Mouse (Mus musculus) CD4-positive, CD25-positive, alpha-beta regulatory T cell, adult 4 months (primary cell): ENCODE results near the gene Iqcf3. TPM values are rescaled to one million over a fixed set of nuclear protein-coding genes. Genes with fewer than 3 reads are reported as not detected.
A peak's percentile ranks its signal among the peaks of the same experiment; 100 is the strongest.
"Not testable (repeated sequence)": the region's sequence is repeated elsewhere in the genome, so short reads cannot be mapped to it uniquely, and the experiment has no call there.

Experiments
- ATAC-seq: one replicate; pipeline ENCODE4 v1.8.0; 2017
- polyA plus RNA-seq, 2 experiments: library from polyadenylated mRNA; unstranded; fragments of 100-300 nt; shearing (Covaris generic); gene quantifications; one replicate each; pipeline ENCODE4 v1.2.1; 2017

Gene Iqcf3
- polyA plus RNA-seq, 2 experiments from 2014 or later: not detected

DNA sequence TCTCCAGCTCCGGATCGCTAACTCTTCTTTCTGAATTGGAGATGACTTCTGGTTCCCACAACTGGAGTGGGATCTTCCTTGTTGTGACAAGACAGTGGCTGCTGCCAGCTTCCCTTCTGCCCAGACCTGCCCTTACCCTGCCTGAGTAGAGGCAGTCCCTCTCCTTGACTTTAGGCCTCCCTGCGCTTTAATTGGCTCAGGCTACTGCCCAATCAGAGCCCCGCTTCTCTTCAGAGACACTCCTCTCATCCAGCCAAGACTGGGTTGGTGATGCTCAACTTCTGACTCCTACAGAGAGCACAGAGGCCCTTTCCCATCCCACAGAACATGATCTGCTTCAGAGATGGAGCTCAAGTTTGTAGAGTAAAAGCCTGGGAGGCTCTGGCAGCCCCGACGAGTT, 57.2 kb downstream of the Iqcf3 start:
- ATAC-seq: no peak

- no peak for ATAC-seq
Measured at GRCm38 (mm10) chr9:106501846-106502245, 59.6 kb downstream of the Iqcf3 start.

DNA sequence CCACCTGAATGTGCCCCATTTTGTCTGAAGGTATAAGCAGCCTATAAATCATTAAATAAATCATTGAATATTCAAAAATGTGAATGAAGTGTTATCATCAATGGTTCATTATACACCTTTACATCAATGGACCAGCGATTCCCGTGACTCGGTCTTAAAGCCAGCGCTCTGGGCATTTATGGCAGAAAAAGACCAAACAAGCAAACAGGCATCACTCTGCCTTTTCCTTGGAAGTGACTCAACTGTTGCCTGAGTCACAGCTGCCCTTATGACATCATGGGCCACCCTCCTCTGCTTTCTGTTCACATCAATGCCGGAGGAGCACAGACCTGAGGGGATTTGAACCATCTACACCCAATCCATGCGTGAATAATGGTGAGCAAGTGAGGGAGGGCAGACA, 61.8 kb downstream of the Iqcf3 start, which contains the start of gene Iqcf1:
Gene Iqcf1 (plus strand): TSS at position 301 of the 400 bp plus-strand sequence.
- no peak for ATAC-seq

DNA sequence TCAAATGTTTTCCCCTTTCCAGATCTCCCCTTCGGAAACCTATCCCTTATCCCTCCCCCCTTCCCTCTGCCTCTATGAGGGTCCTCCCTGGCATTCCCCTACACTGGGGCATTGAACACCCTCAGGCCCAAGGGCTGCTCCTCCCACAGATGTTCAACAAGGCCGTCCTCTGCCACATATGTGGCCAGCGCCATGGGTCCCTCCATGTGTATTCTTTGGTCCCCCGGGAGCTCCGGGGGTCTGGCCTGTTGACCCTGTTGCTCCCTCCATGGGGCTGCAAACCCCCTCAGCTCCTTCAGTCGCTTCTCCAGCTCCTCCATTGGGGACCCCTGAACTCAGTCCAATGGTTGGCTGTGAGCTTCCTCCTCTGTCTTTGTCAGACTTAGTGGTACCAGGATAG, 73.8 kb downstream of the Iqcf3 start:
- not testable (repeated sequence) for ATAC-seq

- no peak for ATAC-seq
Measured at GRCm38 (mm10) chr9:106485076-106485475, 76.4 kb downstream of the Iqcf3 start.

DNA sequence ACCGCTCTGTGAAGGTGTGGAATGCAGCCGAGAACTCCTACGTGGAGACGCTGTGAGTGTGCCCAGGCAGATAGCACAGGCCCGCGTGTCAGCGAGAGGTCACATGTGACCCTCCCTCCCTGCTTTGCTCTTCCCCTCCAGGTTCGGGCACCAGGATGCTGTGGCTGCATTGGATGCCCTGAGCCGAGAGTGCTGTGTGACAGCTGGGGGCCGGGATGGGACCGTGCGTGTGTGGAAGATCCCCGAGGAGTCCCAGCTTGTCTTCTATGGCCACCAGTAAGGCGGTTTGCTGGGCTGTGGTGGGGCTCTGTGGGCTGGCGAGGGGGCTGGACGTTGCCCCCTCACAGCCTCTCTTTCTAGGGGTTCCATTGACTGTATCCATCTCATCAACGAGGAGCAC, 77.8 kb downstream of the Iqcf3 start:
- ATAC-seq: no peak

- no peak for ATAC-seq
Measured at GRCm38 (mm10) chr9:106483136-106483535, 78.3 kb downstream of the Iqcf3 start.

- no peak for ATAC-seq
Measured at GRCm38 (mm10) chr9:106482578-106483115, 78.8 kb downstream of the Iqcf3 start.

DNA sequence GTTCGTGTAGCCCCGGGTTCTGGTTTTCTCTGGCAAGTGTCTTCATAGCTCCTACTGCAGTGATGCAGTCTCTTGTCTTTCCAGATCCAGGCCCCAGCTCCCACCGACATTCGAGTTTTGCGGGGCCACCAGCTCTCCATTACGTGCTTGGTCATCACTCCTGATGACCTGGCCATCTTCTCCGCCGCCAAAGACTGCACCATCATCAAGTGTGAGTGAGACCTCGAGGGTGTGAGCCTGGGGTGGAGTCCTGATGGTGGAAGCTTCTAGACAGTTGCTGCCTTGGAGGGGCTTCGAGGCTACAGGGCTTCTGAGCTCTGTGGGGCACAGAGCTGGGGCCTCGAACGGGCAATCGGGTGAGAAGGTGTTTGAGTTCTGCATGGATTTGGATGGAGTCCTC, 79.8 kb downstream of the Iqcf3 start:
- no peak for ATAC-seq

DNA sequence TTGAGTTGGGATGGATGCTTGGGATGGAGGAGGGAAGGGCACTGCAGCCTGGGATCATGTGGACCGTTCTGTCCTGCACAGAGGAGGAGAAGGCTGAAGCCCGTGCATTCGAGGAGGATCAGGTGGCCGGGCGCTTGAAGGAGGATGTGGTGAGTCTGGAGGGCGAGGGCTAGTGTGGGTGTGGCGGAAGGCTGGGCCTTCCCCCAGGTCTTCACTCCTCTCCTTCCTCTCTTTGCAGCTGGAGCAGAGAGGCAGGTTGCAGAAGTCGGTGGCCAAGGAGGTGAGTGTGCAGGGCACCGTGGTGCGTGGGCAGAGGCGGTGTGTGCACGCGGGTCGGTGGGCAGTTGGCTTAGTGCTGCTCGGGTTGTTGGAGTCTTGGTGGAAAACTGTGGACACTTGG, 80.4 kb downstream of the Iqcf3 start:
- no peak for ATAC-seq

DNA sequence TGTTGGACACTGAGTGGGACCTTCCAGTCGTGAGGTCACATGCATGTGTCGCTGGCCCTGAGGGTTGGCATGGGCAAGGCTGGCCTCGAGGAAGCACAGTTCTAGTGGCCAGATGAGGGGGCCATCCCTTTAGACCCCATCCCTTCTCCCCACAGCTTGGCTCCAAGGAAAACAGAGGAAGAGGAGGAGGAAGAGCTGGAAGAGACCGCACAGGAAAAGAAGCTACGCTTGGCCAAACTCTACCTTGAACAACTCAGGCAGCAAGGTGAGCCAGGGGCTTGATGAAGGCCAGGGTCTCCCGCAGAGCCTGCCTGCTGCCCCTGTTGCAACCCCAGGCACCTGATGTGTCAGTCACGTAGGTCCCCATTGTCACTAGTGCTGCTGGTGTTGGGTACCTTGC, 80.9 kb downstream of the Iqcf3 start:
- no peak for ATAC-seq

GRCm38 (mm10) chr9:106478101-106478500, 83.3 kb downstream of the Iqcf3 start:
- ATAC-seq: no peak

GRCm38 (mm10) chr9:106477649-106478048, 83.8 kb downstream of the Iqcf3 start:
- no peak for ATAC-seq

DNA sequence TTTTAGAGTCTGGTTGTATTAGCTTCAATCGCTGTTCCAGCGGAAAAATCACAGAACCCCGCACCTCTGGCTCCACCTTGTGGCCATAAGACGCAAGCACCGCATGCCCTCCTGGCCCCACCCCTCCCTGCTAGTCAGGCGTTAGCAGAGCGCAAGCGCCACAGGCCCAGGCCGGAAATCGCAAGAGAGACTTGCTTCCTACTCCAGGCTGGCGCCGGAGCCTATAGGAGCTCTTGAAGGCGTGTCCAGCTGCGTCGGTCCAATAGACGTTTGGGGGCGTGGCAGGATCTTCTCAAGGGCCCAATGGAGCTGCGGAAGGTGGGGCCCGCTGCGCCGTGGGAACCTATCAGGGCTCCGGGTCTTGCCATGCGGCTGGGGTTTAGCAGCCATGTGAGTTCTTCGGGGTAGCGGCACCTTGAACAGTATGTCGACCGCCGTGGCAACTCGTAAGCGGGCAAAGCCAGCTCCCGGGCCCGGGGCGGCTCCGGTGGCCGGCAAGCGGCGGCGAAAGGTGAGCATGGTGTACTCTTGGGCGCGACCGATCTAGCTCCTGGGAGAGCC, 84.4 kb downstream of the Iqcf3 start, which contains the start of gene Parp3:
Gene Parp3 (minus strand): TSS at position 26 of the 561 bp plus-strand sequence.
- peak; percentile 96 for ATAC-seq

DNA sequence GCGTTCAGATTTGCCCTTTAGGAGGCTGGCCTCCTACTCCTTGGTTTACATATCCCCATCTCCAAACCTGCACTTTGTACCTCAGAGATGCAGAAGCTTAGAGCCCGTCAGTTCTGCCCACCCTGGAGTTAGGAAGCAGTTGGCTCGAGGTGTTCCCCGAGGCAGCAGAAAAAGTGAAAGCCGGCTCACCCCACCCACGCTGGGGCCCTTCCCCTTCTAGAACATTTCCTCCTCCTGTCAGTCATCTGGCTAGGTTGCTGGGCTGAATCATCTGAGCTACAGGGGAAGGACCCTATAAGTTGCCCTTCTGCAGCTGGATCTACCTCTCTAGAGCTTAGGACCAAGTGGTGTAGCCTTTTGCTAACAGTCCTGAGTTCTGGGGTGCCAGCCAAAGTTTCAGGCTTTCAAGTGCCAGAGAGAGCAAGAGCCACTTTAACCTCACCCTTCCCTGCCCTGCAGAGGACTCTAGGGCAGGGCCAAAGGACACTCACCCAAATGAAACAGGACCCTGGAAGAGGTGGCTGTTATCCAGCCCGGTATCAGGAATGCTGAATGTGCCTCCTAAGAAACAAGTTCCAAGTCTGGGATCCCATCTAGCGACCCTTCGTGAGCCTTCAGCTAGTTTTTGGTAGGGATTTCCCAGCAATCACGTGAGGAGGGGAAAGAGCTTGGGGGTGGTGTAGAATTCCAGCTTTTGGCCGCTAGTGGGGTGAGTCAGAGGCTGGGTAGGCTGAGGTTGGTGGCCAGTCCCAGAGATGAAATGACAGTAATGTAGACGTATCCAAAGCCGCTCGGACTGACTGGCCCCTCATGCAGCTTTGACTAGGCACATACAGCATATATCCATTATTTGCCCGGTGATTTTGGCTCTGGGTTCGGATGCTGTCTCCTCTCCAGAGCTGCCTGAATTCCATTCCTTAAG, 85.2 kb downstream of the Iqcf3 start:
- peak; percentile 40 for ATAC-seq

DNA sequence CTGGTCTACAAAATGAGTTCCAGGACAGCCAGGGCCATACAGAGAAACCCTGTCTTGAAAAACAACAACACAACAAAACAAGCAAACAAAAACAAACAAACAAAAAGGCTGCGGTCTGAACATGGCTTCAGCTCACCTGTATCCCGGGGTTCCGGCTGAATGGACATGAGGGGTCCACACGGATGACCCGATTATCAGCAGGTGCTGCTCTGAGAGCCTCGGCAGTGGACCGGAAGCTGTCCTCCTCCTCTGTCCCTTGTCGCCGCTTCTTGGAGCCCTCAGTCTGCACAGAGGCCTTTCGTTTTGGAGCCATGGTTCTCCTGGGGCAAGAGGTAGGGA, 85.8 kb downstream of the Iqcf3 start, which contains the start of gene Rrp9:
Gene Rrp9 (plus strand): TSS at position 301 of the 339 bp plus-strand sequence.
- no peak for ATAC-seq

DNA sequence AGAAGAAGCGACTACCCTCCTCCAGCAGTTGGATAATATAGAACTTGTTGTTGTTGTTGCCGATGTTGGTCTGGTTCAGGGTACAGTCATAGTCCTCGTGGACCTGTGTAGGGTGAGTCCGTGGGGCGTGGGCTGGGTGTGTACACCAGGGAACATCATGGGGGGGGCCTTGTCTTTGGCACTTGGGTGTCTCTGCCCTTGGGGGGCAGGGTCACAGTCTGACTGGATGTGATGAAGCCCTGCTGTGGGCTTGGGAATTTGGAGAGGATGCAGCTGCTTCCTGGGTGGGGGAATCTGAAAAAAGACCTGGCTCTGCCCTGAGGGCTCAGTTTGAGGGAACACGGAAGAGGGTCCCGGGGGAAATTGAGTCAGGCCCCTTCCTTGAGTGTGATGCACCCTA, 86.4 kb downstream of the Iqcf3 start:
- ATAC-seq: no peak

GRCm38 (mm10) chr9:106474456-106474855, 87.0 kb downstream of the Iqcf3 start:
- ATAC-seq: no peak

DNA sequence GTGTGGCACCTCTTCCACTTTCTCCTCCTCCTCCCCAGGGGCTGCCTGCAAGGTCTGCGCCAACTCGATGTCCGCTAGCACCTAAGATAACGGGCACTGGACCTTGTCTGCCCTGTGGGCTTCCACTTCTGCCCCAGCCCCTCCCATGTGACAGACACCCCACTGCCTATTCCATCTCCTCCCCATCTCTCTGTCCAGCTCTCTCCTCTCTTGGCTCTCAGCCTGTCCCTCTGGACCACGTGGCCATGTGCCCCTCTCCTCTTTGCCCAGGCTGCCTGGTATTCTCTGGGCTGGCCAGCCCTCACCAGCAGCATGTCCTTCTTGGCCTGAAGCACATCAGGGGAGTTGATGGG, 87.7 kb downstream of the Iqcf3 start:
- ATAC-seq: no peak

DNA sequence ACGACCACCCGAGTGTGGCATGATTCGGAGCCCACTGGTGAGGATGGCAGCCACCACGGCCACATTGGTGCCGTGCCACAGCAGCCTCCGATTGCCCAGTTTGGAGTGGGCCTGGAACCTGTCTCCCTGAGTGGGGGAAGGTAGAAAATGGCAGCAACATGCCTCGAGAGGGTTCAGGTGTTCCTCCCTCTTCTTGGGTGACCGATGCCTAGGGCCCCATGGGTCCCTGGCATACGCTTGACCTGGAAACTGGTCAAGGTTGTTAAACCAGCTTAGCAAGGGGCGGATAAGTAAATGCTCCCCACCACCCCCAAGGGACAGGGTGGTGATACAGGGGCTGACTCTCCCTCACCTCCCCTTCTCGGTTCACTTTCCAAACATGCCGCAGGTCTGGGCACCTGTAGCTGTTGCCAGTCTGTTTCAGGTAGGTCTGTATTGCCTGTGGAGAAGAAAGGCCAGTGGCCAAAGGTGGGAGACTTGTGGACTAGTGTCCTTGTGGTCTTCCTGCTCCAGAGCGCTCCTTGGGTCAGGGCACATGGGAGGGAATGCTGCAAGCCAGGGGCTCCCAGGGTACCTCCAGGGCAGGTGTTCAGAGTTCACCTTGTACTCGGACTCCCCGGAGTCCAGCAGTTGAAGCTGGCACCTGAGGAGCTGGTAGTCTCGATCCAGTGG, 88.2 kb downstream of the Iqcf3 start:
- no peak for ATAC-seq

- ATAC-seq: no peak
Measured at GRCm38 (mm10) chr9:106472321-106472720, 89.1 kb downstream of the Iqcf3 start.

DNA sequence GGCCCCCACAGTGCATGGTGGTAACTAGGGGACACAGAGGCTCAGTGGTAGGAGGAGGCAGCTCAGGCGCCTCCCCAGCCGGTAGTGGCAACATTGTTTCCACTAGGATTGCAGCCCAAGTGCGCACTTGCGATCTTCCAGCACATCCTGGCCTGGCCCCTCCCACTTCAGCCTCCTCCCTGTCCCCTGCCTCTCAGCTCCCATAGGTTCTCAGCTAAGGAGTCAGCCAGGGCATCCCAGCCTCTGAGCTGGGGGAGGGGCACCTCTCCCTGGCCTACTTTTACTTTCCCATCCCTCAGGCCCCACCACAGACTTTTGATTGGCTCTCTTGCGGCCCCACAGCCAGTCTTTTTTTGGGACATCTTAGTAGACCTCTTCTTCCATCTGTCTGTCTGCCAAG, 89.5 kb downstream of the Iqcf3 start:
- ATAC-seq: no peak
